Mouse (Mus musculus): ENCODE measurements around the gene Olfr525.

The Olfr525 gene

DNA sequence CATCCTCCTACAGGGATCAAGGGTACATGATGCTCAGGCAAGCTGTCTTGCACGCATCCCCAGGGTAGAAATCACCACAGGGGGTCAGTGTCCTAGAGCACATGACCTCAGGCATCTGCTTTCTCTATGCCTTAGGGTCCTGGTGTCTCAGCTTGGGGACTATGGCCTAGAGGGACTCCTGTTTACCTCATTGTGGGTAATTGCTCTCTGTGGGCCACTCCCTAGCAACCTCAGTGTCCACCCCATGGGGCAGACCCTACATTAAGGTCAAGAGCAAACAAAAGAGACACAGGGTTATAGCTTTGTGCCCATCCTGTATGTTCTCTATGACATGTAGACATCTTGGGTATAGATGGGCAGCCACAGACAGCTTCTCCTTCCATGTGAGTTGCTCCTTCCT is at the start of gene Olfr525:
Olfr525 (plus strand) TSS at position 301 of the 400 bp plus-strand sequence.
- no peak for DNase-seq (ENCODE audit: low spot score in 2 of 2)

DNA sequence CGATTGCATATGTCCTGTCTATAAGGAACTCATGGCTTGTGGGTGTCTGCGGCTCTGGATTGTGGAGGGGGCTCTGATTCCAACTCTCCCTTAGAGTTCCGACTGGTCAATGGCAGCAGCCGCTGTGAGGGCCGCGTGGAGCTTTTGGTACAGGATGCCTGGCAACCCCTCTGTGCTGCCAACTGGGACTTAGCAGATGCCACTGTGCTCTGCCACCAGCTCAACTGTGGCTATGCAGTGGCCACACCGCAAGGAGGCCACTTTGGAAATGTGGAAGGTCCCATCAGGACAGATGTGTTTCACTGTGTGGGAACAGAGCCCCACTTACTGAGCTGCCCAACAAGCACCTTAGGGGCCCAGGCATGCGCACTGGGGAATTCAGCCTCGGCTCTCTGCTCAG is 24.9 kb upstream of the Olfr525 start:
- DNase-seq (ENCODE audit: low spot score in 2 of 2), result no peak

DNA sequence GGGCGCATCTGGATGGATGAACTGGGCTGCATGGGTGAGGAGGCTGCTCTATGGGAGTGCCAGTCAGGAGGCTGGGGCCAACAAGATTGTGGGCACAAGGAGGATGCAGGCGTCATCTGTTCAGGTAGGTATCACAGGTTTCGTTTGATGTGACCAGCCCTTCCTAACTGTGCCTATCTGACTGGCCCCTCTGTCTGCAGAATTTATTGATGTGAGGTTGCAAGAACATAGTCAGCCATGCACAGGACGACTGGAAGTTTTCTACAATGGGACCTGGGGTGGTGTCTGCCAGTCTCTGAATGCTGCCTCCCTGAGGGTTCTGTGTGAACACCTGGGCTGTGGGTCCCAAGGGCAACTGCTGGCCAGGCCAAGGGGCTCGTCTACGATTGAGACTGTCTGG is 23.8 kb upstream of the Olfr525 start:
- DNase-seq (ENCODE audit: low spot score in 2 of 2), result no peak

DNA sequence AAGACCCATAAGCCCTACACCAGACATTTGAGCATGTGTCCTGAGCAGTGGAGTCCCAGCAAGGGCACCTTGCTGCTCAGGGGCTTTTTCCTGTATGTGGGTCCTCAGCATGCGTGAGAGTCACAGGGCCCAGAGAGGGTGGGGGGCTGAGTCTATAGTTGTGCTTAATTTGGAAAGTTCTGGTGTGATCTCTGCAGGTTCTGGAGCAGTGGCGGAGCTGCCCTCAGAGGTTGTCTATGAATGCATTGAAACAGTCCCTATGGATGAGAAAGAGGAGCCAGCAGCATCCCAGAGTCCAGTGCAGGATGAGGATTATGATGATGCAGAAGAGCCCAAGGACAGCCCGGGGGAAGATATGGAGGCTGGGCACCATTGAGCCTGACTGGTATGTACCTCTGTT is 21.2 kb upstream of the Olfr525 start:
- DNase-seq (ENCODE audit: low spot score in 2 of 2), result no peak

DNA sequence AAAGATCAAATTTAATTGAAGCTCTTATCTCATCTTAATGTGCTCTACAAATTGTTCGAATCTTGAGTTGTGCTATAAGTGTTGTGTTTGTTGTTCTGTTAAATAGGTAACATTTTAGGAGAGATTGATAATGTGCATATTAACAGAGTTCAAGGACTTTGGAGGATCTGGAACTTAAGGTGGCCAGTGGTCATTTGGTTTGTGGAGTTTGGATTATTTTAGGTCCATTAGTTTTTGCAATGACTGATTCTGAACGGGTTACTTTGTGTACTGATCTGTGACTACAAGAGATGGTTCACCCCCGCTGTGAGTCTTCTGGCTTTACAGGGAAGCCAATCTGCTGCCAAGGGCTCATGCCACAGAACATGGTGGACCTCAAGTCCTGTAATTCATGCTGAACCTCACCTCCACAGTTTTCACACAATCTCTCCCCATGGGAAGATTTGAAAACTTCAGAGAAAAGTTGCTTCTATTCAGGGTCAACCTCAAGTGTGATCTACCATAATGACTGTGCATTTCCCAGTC is 735 bp upstream of the Olfr525 start:
- no peak for DNase-seq (ENCODE audit: low spot score in 2 of 2)

DNA sequence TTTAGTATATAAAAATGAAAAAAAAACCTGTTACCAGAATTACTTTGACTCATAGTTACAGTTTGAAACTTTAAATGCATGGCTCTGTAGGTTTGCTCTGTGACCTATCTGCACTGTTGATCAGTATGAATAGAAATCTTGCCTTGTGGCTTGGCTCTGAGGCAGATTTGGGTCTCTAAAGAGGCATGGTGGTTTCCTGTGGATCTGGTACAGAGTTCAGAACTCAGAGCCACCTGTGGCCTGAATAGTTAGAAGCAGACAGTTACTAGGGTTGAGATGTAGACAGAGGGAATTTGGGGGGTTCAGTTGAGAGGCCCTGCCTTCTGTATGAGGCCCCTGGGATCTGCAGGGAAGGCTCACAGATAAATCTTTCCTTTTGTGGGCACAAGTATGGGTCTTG is 477 bp downstream of the Olfr525 start:
- DNase-seq (ENCODE audit: low spot score in 2 of 2), result no peak

DNA sequence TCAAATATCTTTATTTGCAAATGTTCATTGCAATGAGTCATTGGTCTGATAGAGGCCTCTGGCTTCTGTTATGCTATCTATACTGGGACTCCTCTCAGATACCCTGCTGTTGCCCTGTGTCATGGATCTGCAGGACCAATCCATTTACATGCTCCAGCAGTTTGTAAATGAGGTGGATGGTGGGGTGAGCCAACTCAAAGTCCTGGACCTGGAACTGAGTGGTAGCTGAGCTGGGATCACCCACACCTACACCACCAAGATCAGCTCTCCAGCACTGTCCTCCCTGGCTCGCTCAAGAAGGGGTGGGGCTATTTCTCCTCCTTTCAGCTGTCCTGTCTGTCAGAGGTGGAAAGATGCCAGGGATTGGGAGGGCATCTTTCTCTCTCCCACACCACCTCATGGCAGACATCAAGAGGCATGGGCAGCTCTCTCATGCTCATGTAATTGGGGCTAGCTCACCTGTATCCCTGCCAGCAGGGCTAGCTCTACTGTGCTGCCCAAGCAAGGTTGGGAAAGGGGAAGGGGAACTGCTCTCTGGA is 9.2 kb downstream of the Olfr525 start:
- DNase-seq (ENCODE audit: low spot score in 2 of 2), result no peak

DNA sequence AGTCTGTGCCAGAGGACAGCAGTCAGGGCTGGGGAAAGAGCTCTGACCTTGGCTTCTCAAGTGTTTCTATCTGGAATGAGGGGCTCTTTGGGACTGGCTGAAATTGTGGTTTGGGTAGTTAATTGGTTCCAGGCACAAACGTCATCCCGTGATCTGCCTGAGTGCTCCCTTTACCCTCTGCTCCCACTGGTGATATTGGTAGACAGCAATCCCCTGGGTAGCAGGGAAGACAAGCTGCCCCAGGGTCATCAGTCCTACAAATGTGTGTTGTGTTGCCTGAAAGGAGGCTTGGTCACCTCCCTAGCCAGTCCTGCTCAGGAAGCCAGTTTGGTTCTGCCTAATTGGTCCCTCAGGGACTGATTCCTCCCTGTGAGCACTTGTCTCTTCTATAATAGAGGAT is 13.1 kb downstream of the Olfr525 start, which contains the start of gene Olfr527:
Olfr527 (plus strand) TSS at position 301 of the 400 bp plus-strand sequence.
- no peak for DNase-seq (ENCODE audit: low spot score in 2 of 2)

DNA sequence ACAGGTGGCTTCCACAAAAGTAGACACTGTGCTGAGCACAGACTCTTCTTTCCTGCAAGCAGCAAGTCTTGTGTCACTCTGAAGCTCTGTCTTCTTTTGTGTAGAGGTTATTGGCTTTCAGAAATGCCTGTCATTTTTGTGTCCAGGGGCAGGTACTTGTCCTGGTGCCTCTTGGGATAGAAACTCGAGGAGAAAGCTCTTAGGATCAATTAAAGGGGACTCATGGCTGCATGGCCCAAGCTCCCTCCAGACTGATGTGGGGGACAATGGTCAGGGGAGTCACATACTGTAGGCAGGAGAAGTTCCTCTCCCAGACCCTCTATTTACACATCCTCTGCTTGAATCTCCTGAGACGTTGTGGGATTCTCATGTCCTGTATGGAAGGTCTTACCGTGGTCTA is 40.9 kb downstream of the Olfr525 start, which contains the start of gene Olfr60:
Olfr60 (minus strand) TSS at position 101 of the 400 bp plus-strand sequence.
- no peak for DNase-seq (ENCODE audit: low spot score in 2 of 2)

DNA sequence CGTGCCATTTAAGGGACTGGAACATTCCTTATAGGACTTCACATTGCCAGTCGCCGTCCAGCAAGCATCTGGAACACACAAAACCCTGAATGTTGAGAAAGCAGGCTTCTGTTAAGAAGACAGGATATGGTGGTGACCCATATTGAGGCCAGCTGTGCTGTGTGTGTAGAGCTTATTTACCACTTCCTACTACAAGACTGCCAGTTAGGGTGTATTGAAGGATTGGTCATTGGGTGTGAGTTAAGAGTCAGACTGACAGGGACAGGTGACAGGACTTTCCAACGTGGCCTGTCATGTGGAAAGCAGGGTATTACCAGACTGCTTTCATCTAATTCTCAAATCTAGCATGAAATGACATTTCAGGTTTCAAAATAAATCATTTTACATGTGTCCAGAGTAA is 53.6 kb downstream of the Olfr525 start:
- no peak for DNase-seq (ENCODE audit: low spot score in 2 of 2)

DNA sequence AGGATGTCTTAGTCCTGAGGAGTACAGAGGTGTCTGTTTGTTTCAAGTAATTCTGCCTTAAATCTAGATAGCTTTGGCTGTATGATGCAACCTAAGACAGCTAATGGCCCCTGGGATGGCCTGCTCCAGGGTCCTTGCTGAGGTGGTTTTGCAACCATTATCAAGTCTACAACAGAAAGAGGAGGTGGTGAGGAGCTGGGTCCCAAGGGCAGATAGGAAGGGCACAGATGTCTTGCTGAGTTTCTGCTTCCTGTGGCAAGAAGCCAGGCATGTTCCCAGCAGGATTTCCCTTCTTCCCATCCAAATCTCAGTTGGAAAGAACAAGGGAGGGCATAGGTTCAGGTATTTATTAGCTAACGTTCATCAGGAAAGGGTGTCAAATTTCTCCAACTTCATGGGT is 55.6 kb downstream of the Olfr525 start, which contains the start of gene Olfr530:
Olfr530 (minus strand) TSS at position 101 of the 400 bp plus-strand sequence.
- no peak for DNase-seq (ENCODE audit: low spot score in 2 of 2)

DNA sequence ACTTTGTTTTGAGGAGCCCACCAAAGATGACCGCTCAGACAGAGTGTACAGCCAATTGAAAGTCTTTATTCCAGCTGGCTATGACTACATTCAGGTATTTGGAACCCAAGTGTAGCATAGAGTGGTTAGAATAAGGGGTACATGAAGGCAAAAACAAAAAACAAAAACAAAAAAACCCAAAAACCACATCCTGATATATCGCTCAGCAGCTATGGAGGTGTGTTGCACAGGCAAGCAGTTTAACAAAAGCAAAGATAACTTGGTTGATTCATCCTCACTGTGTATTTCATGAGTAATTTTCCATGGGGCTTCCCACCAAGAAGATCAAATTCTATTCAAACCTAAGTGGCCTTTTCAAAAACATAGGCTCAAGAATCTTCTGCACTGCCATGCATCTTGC is 56.3 kb downstream of the Olfr525 start:
- no peak for DNase-seq (ENCODE audit: low spot score in 2 of 2)
